Mouse (Mus musculus) spleen, adult 18-20 months (tissue): ENCODE measurements around the gene Olfr391-ps.

Experiments
- DNase-seq, 2 experiments: peaks; one replicate each; pipeline ENCODE4 v3.0.0; 2022; ENCODE audit warnings: mixed read lengths in 2 of 2

Olfr391-ps gene

DNA sequence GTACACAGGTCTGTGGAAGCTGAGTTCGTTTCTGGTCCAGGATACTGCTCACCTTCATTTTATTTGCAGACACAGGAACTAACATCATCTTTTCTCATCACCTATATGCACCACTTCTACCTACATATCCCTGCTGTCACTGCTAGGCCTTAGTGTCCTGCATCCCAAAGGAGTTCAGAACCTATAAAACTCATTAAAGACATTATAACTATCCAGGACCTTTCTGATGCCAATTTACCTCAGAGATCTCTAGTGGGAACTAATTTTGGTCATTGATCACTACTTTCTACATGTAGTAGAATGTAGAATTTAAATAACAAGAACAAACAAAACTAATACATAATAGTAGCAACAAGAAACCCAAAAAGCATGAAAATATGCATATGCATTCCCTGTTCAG lies at the start of gene Olfr391-ps:
TSS of gene Olfr391-ps (minus strand) at position 101 of the 400 bp plus-strand sequence.
- no peak for DNase-seq

DNA sequence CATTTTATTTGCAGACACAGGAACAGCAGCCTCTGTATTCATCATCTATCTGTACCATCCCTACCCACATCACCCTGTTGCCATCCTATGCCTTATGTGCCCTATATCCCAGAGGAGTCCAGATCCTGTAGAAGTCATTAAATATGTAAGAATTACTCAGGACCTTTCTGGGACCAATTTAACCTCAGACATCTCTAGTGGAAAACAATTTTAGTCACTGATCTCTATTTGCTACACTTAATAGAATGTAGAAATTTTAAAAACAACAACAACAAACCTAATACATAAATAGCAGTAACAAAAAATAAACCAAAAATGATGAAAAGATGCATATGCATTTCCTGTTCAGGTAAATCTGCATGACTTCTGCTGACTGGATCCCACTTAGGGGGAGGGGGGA lies 48.5 kb upstream of the Olfr391-ps start, which contains the start of gene Olfr393:
TSS of gene Olfr393 (minus strand) at position 101 of the 400 bp plus-strand sequence.
- DNase-seq: no peak

DNA sequence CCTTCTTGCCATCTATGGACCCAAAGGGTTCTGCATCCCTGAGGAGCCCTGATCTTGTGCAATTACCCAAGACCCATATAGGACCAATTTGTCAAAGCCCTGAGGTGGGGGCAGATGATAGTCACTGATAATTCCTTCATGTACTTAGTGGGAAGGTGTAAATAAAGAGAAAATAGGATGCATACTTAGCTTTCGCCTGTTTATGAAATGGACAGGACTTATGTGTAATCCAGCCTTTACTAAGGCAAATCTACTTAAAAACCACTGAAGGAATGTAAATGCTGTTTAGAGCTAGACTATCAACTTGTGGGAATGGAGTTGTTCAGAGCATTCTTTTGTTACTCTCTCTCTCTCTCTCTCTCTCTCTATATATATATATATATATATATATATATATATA lies 14.1 kb upstream of the Olfr391-ps start, which contains the start of gene Olfr392:
TSS of gene Olfr392 (minus strand) at position 101 of the 400 bp plus-strand sequence.
- DNase-seq: no peak

DNA sequence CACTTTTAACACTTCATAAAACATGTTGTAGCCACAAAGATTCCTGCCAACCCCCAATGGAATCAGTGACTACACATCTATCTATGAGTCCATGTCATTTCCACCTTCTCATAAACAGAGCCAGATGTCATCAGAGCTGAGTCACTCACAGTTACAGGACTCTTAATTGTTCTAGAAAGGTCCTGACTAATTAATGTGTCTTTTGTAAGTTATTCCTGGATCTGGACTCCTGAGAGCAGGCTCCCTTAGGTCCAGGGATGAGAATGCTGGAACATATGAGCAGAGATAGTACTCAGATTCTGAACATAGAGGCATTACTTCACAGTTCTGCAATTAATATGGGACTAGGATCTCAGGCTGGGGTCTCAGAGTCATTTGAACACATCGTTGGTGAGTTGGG lies 20.2 kb downstream of the Olfr391-ps start, which contains the start of gene Olfr390:
TSS of gene Olfr390 (plus strand) at position 301 of the 400 bp plus-strand sequence.
- DNase-seq: no peak

DNA sequence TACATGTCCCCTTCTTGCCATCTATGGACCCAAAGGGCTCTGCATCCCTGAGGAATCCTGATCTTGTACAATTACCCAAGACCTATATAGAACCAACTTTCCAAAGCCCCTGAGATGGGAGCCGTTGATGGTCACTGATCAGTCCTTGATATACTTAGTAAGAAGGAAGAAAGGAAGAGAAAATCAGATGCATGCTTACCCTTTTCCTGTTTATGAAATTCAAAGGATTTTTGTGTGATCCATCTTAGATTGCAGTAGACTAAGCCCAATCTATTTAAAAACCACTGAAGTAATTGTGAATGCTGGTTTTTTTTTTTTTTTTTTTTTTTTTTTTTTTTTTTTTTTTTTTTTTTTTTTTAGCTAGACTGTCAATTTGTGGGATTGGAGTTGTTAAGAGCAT lies 22.2 kb downstream of the Olfr391-ps start, which contains the start of gene Olfr389:
TSS of gene Olfr389 (minus strand) at position 101 of the 400 bp plus-strand sequence.
- no peak for DNase-seq

DNA sequence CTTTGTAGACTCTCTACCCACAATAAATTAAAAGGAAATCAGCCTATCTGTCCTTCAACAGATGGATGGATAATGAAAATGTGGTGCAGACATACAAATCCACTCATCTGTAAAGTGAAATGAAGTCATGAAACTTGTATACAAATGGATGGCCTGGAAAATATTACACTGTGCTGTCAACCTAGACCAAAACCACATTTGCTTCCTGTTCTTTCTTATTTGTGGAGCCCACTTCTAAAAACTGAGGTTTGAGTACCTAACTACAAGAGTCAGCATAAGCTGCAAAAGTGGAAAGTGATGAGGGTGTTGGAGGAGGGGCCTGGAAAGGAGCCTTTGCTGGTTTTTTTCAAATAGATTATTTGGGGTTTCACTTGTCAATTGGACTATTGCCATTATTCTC lies 43.7 kb downstream of the Olfr391-ps start:
- DNase-seq: no peak
